Mouse (Mus musculus): ENCODE measurements around the gene Susd3. TPM values are rescaled to one million over a fixed set of nuclear protein-coding genes. Genes with fewer than 3 reads are reported as not detected.

Susd3 gene
- total and polyA plus RNA-seq, 3 experiments: 0.32 to 1.1 (median 0.63) TPM

GRCm38 (mm10) chr13:49205381-49205998 is 43.0 kb downstream of the Susd3 start:
- peak overlapping the region; percentile 34; the same call in 1 of the 2 replicates for H3K27ac ChIP-seq

DNA sequence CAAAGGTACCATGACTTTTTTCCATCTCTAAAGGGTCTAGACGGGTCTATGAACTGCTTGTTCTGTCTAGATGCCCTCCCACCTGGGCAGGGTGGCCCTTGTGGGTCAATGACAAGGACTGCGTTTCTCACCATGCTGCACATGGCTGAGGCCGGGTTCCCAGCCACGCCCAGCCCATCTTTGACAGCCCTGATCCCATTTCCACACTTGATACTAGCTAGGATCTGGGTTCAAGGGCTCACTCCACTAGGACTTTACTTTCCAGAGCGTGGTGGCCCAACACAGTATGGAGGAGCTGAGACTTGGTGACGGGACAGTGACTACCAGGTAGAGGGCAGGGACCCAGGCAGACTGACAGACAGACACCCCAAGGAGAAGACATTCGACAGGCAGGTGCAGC is 46.0 kb downstream of the Susd3 start:
- intact Hi-C loops (cut with DNase I): no loop called here
- 97% methylated on average over 7 of the region's 7 CpGs for WGBS
- H3K79me2 ChIP-seq (replicated peaks; ENCODE audit: control insufficient read depth, insufficient read depth, low read length): no peaks in the 10 kb centered on the region
- H3K9ac ChIP-seq (ENCODE audit: low read depth, low read length): no peak overlapping the region
- no peak overlapping the region for H3K4me3 ChIP-seq
- no peaks in the 10 kb centered on the region for H3K36me3 ChIP-seq (ENCODE audit: control insufficient read depth, insufficient read depth, low read length)
- no peak overlapping the region for H3K27ac ChIP-seq
- peaks cover 7% of the 10 kb centered on the region for H3K4me1 ChIP-seq (ENCODE audit: control insufficient read depth, insufficient read depth, low read length)
- TF ChIP-seq CTCF (IDR thresholded peaks at IDR 0.05) (no peak), EP300 (IDR thresholded peaks at IDR 0.05; ENCODE audit: insufficient read depth, low read depth, low read length) (no peak), POLR2A (IDR thresholded peaks at IDR 0.05; ENCODE audit: insufficient read depth, low read depth, low read length) (no peak)
- no peak for DNase-seq
- no peaks in the 10 kb centered on the region for H3K27me3 ChIP-seq (ENCODE audit: control insufficient read depth, insufficient read depth, low read length)

More at GRCm38 (mm10) chr13:49205381-49205998, 43.0 kb downstream of the Susd3 start:
- no peak overlapping the region for H3K9ac ChIP-seq (ENCODE audit: low read depth, low read length)
- intact Hi-C loops (cut with DNase I): loop anchor here (1.0 kb wide), 1 partner anchor 32 kb away; no protein-coding TSS in a partner anchor
- TF ChIP-seq POLR2A (IDR thresholded peaks at IDR 0.05; ENCODE audit: insufficient read depth, low read depth, low read length) (0 out of 2 replicates have a peak, but pooled peaks have one; percentile 17), CTCF (IDR thresholded peaks at IDR 0.05) (peak; percentile 96), EP300 (IDR thresholded peaks at IDR 0.05; ENCODE audit: insufficient read depth, low read depth, low read length) (peak; percentile 87)
- H3K4me3 ChIP-seq: no peak overlapping the region
- no peaks in the 10 kb centered on the region for H3K27me3 ChIP-seq (ENCODE audit: control insufficient read depth, insufficient read depth, low read length)
- peaks cover 8% of the 10 kb centered on the region for H3K4me1 ChIP-seq (ENCODE audit: control insufficient read depth, insufficient read depth, low read length)
- peak; percentile 84 to 88 for DNase-seq
- H3K79me2 ChIP-seq (replicated peaks; ENCODE audit: control insufficient read depth, insufficient read depth, low read length): peaks cover 2% of the 10 kb centered on the region; the same call in 1 of the 2 replicates
- no peaks in the 10 kb centered on the region for H3K36me3 ChIP-seq (ENCODE audit: control insufficient read depth, insufficient read depth, low read length)
- WGBS: 43% methylated on average over 13 of the region's 13 CpGs

- no peak overlapping the region for H3K9ac ChIP-seq (ENCODE audit: low read depth, low read length)
- peaks cover 10% of the 10 kb centered on the region for H3K4me1 ChIP-seq (ENCODE audit: control insufficient read depth, insufficient read depth, low read length)
- 90% methylated on average over 13 of the region's 13 CpGs for WGBS
- H3K4me3 ChIP-seq: no peak overlapping the region
- no peaks in the 10 kb centered on the region for H3K27me3 ChIP-seq (ENCODE audit: control insufficient read depth, insufficient read depth, low read length)
- intact Hi-C loops (cut with DNase I): no loop called here
- H3K27ac ChIP-seq: no peak overlapping the region
- H3K79me2 ChIP-seq (replicated peaks; ENCODE audit: control insufficient read depth, insufficient read depth, low read length): no peaks in the 10 kb centered on the region
- no peak for DNase-seq
- H3K36me3 ChIP-seq (ENCODE audit: control insufficient read depth, insufficient read depth, low read length): peaks cover 2% of the 10 kb centered on the region; the same call in 1 of the 2 replicates
- no peak for TF ChIP-seq CTCF (IDR thresholded peaks at IDR 0.05)
- TF ChIP-seq EP300 (IDR thresholded peaks at IDR 0.05; ENCODE audit: insufficient read depth, low read depth, low read length): no peak
- no peak for TF ChIP-seq POLR2A (IDR thresholded peaks at IDR 0.05; ENCODE audit: insufficient read depth, low read depth, low read length)
Measured at GRCm38 (mm10) chr13:49200688-49201087, 47.8 kb downstream of the Susd3 start.

- Histone ChIP-seq H3K4me3 (no peak overlapping the region), H3K4me1 (ENCODE audit: control insufficient read depth, insufficient read depth, low read length) (peaks cover 6% of the 10 kb centered on the region), H3K27ac (no peak overlapping the region), H3K9ac (ENCODE audit: low read depth, low read length) (no peak overlapping the region), H3K36me3 (ENCODE audit: control insufficient read depth, insufficient read depth, low read length) (peaks cover 2% of the 10 kb centered on the region; the same call in 1 of the 2 replicates), H3K79me2 (replicated peaks; ENCODE audit: control insufficient read depth, insufficient read depth, low read length) (no peaks in the 10 kb centered on the region), H3K27me3 (ENCODE audit: control insufficient read depth, insufficient read depth, low read length) (no peaks in the 10 kb centered on the region)
- intact Hi-C loops (cut with DNase I): no loop called here
- TF ChIP-seq EP300 (IDR thresholded peaks at IDR 0.05; ENCODE audit: insufficient read depth, low read depth, low read length) (no peak), POLR2A (IDR thresholded peaks at IDR 0.05; ENCODE audit: insufficient read depth, low read depth, low read length) (no peak), CTCF (IDR thresholded peaks at IDR 0.05) (no peak)
- no peak for DNase-seq
- WGBS: 92% methylated on average over 7 of the region's 7 CpGs
Measured at GRCm38 (mm10) chr13:49199891-49200290, 48.6 kb downstream of the Susd3 start.

GRCm38 (mm10) chr13:49198734-49199133 is 49.8 kb downstream of the Susd3 start:
- 86% methylated on average over 9 of the region's 9 CpGs for WGBS
- H3K27me3 ChIP-seq (ENCODE audit: control insufficient read depth, insufficient read depth, low read length): no peaks in the 10 kb centered on the region
- peaks cover 6% of the 10 kb centered on the region for H3K4me1 ChIP-seq (ENCODE audit: control insufficient read depth, insufficient read depth, low read length)
- H3K9ac ChIP-seq (ENCODE audit: low read depth, low read length): no peak overlapping the region
- no peak overlapping the region for H3K4me3 ChIP-seq
- TF ChIP-seq CTCF (IDR thresholded peaks at IDR 0.05) (no peak), POLR2A (IDR thresholded peaks at IDR 0.05; ENCODE audit: insufficient read depth, low read depth, low read length) (no peak), EP300 (IDR thresholded peaks at IDR 0.05; ENCODE audit: insufficient read depth, low read depth, low read length) (no peak)
- H3K27ac ChIP-seq: no peak overlapping the region
- intact Hi-C loops (cut with DNase I): no loop called here
- peaks cover 2% of the 10 kb centered on the region; the same call in 1 of the 2 replicates for H3K36me3 ChIP-seq (ENCODE audit: control insufficient read depth, insufficient read depth, low read length)
- DNase-seq: no peak
- H3K79me2 ChIP-seq (replicated peaks; ENCODE audit: control insufficient read depth, insufficient read depth, low read length): no peaks in the 10 kb centered on the region

DNA sequence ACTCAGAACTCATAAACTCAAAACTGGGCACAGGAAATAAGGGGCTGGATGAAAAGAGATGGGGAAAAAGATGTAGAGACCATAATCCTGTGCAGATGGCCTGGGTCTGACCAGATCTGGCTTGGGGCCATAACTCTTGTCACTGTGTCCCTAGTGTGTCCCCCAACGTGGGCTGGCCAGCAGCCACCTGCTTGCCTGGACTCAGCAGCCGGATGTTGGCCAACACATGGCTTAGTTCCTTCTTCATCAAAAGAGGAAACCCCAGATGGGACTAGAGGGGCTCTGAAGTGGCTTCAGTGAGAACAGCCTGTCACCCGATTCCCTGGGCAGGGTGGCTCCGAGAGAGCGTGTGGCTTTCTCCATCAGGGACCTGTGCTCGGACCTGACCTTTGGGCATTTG is 51.7 kb downstream of the Susd3 start:
- WGBS: 52% methylated on average over 6 of the region's 6 CpGs
- Histone ChIP-seq H3K36me3 (ENCODE audit: control insufficient read depth, insufficient read depth, low read length) (peaks cover 2% of the 10 kb centered on the region; the same call in 1 of the 2 replicates), H3K27me3 (ENCODE audit: control insufficient read depth, insufficient read depth, low read length) (no peaks in the 10 kb centered on the region), H3K4me1 (ENCODE audit: control insufficient read depth, insufficient read depth, low read length) (peaks cover 6% of the 10 kb centered on the region), H3K79me2 (replicated peaks; ENCODE audit: control insufficient read depth, insufficient read depth, low read length) (no peaks in the 10 kb centered on the region), H3K9ac (ENCODE audit: low read depth, low read length) (no peak overlapping the region), H3K4me3 (no peak overlapping the region), H3K27ac (no peak overlapping the region)
- peak; percentile 52 to 75 for DNase-seq
- intact Hi-C loops (cut with DNase I): no loop called here
- TF ChIP-seq EP300 (IDR thresholded peaks at IDR 0.05; ENCODE audit: insufficient read depth, low read depth, low read length): 0 out of 2 replicates have a peak, but pooled peaks have one; percentile 23
- no peak for TF ChIP-seq CTCF (IDR thresholded peaks at IDR 0.05)
- no peak for TF ChIP-seq POLR2A (IDR thresholded peaks at IDR 0.05; ENCODE audit: insufficient read depth, low read depth, low read length)
